Mouse (Mus musculus) layer of hippocampus, adult 11-12 months (tissue): ENCODE measurements at regions not wholly inside any gene's neighbourhood (a gene's known extent, or its start where the extent isn't known, plus 50 kb on each side); places are given as distances from the start of the nearest gene placed in this dataset.

Experiments
- DNase-seq: peaks from one replicate; pipeline ENCODE4 v3.0.0; 2022; ENCODE audit warnings: low spot score

DNA sequence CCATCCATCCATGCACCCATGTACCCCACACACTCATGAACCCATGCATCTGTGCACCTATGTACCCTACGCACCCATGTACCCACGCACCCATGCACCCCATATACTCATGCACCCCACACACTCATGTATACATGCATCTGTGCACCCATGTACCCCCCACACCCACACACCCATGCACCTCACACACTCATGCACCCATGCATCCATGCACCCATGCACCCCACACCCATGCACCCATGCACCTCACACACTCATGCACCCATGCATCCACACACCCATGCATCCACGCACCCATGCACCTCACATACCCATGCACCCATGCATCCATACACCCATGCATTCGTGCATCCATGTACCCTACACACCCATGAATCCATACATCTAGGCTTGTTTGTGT, 63.6 kb downstream of the 4930564D02Rik start:
- no peak for DNase-seq

DNA sequence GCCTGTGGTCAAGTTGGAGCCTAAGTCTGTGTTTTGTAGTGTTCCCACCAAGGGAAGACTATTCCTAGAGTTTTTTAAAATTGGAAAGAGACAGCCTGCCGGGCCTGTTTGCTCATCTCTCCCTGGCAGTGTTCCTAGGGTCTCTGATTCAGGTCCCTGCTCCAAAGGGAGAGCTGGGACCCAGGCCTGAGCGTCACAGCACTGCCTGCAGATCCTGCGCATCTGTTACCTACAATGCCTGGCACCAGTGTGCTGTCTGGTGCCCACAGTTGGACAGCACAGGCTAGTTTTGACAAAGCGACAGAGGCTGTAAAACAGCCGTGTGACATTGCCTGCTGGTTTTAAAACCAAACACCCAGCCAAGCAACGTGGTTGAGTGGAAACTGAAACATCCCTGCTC, 64.4 kb downstream of the 4930564D02Rik start:
- DNase-seq = no peak

DNA sequence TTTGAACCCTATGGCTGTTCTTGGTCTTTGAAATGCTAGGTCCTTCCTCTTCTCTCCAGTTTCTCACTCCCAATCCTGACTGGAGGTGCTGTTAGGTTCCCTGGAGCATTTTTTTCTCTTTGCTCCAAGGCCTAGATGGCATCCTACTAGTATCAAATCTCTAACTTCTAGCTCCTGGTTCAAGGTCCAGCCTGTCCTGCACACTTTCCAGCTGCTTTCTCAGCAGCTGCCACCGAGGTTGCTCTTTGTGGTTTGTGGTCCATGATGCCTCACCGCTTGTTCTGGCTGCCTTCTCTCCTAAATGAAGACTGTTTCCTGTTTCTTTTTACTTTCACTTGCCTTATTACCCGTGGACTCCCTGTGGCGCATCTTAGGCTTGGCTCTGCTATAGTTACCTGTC, 66.4 kb downstream of the 4930564D02Rik start:
- DNase-seq = no peak

DNA sequence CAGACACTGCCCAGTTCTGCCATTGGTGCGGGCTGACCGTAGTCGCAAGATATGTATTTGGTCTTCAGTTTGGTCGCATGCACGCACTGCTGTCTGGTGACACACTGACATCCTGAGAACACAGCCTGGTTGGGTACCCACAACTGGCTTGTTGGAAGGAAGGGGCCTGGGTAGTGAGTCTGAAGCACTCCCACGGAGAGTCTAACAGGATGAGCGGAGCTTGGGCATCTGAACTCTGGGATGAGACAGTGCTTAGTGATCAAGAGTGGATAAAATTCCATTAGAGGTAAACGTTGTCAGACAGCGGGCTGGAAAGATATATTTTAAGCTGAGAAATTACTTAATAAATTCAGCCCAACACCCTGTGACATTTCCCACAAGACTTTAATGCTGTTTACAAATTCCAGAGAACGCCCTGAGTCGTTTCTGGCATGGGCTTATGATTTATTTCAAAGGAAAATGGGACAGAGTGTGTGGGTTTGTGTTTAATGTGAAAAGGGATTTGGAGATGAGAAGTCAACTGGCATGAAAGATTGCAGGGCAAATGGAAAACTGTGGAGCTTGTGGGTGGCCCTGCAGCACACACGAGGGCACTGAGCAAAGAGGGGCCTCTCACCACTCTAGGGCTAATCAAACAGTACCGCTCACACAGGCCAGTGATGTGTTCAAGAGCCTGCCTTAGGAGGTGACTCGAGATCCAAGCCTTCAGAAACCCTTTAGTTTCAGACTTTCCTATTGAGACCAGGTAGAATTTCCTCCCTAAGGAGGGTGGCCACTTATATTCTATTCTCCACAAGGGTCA, 74.7 kb downstream of the 4930564D02Rik start:
- DNase-seq = no peak

DNA sequence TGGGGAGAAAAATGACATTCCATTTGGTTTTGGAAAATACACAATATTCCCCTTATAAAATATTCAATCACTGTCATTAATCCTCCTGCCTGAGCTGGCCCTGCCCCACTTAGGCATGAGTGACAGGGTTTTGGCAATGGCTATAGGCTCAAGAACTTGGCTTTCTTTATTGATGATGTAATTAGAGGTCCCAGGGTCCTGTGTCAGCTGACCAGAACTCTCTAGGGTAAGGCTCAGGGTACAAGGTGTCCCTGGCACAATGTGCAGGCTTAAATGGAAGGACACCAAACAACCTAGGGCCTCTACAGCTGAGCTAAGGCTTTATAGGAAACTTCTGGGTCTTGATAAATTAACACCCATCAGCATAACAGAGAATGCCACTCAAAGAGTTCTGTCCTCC, 76.0 kb downstream of the 4930564D02Rik start:
- no peak for DNase-seq

DNA sequence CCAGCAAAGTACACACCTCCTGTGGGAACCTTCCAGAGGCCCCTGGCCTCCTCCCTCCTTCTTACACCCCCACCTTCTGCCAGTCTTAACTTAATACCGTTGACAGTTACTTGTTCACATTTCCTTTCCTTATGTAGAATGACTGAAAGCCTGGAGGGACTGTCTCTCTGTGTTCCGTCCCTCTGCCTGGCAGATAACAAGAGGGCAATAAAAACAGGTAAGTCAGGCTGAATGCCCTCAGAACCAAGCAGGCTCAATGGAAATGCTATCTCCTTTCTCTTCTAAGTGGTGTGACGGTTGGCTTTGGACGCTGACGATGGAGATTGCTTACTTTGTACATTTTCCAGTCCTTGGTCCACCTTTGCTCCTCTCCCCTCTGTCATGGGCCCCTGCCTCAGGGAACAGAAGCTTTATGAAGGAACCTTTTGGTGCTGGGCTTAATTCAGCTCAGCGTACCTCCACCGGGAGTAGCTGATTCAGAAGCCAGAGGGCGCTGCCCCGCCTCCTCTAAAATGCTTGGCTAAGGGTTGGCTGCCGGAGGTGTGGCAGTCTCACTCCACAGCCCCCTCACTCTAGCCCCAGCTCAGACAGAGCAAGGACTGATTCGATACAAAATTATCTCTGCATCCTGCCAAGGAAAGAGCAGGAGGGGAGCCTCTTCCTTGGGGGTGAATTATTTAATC, 85.0 kb downstream of the 4930564D02Rik start:
- peak; percentile 54 for DNase-seq

DNA sequence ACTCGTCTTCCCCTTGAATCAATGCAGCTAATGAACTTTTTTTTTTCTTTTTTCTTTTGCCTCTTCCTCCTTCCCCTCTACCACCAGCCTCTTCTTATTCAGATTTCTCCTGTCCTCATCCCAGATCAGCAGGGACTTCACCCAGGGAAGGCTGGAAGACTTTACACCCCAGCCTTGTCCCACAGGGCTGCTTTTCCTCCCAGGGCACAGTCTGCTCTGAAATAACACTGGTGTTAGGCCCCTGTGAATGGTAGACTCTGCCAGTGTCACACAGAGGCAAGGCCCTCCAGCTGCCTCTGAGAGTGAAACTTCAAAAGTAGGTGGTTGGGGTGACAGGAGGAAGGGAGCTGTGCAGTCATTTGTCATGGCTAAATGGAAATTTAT, 85.5 kb downstream of the 4930564D02Rik start:
- no peak for DNase-seq

DNA sequence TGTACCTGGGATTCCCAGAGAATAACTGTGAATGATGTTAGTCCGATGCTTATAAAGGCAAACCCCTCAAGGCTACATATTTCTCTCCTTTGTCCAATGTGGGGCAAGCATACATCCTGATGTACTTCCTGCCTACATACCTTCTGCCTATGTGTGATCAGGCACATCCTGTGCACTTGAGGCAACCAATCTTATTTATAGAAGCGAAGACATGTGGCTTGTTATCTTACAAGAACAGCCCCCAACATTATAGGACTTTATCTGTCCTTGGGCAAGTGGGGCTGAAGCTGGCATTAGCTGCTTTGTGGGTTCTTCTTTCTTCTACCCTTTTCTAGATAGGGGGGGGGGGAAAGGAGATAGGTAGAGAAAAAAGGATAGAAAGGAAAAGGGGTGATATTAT, 91.7 kb downstream of the 4930564D02Rik start:
- DNase-seq = no peak

DNA sequence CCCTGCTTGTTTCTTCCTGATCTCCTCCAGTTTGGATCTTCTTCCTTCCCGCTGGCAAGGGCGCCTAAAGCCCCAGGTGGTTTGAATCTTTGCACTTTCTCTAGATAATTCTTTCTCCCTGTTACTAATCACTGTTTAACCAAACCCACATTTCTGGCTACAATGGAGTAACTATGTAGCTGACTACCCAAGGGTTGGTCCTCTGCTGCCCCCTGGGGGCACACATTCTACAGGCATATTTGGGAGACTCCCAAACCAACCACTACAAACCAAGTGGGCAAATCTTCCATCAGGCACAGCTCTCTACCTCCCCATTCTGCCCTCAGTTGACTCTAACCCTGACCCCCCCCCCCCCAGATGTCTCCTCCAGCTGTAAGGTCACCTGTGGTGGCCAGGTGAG, 98.7 kb downstream of the 4930564D02Rik start:
- peak; percentile 82 for DNase-seq

DNA sequence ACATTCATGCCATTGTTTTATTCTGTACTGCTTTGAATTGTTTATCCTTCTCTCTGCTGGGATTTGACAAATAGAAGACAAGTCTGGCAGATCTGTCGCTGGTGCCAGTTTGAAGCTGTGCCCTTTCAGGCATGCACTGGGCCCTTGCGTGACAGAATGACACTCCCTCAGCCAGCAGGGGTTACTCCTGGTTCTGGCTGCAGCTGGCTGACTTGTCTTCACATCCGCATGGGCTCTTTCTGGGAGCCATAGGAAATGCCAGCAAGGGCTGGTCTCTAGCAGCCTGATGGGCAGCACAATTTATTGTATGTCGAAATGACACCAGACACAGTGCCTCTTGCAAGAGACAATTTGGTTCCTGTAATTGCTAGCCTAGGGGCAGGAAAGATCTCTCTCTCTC, 102.5 kb downstream of the 4930564D02Rik start:
- no peak for DNase-seq

DNA sequence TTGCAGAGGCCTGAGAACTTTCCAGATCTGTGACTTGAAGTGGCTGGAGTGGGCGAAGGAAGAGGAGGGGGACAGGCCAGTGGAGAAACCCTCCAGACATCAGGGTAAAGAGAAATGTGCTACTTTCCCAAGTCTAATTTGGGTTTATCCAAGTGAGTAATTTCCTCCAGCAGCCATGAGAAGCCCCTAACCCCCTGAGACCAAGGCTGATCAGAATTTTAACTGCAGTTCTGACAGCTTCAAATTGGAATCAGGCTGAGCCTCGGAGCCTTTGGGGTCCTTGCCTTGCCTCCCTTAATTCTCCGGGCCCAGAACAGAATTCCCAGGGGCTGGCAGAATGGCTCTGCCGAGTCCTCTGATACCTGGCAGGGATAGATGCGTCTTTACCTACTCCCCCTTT, 104.9 kb downstream of the 4930564D02Rik start:
- no peak for DNase-seq

DNA sequence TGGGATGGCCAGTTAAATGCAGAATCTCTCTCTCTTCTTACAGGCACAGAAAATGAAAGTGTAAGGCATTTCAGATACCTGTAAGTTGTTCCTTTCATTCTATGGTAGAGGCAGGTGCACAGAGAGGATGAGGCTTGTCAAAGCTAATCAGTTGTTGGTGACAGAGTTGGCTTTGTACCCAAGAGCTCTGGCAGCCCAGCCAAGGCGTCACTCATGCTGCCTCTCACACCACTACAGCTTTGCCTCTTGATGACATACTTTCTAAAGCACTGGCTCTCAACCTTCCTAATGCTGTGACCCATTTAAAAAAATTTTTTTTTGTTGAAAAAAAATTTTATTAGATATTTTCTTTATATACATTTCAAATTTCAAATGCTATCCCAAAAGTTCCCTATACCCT, 105.4 kb downstream of the 4930564D02Rik start:
- no peak for DNase-seq

DNA sequence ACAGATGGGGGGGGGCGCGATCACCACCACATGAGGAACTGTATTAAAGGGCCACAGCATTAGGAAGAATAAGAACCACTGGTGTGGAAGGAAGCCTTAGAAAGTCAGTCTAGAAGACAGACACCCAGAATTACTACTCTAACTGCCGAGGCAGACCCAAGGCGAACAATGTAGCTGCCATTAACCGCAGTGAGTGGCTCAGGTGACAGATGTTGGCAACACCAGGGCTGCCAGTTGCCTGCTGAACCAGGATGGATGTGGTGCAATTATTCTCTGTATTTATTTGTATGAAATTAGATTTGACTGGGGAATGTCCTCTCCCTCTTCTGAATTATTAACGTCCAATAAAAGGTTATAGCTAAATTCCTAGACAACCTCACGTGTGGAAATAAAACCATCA, 124.7 kb downstream of the 4930564D02Rik start:
- DNase-seq = no peak

DNA sequence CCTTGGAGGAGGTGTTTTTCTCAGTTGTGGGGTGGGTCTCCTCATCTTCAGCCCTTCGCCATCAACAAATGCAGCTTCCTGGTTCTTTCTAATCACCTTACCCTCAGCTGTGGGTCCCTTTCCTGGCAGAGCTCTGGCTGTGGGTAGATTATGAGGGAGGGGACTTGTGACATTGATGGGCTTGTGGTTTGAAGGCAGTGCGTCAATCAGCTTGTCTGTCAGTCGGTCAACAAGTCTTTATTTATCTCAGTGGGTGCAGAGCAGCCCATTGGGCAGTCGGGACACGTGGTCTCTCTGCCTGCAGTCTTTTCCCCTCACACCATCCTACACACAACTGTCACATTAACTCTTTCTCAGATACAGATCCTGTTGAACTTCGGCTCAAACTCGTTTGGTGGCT, 125.2 kb downstream of the 4930564D02Rik start:
- peak; percentile 20 for DNase-seq

DNA sequence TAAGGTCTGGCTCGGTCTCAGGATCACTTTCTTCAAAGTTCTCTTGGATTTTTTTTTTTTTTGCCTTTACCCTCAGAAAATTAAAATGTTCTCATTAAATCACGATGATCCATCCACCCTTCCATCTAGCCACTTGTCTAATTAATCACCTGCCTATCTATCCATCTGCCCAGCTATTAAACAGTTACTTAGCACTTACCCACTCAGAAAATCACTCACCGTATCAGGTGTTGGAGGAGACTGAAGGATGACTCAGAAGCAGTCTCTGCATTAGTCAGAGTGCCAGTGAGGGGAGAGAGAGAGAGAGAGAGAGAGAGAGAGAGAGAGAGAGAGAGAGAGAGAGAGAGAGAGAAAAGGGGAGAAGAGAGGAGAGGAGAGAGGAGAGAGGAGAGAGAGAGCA, 134.1 kb downstream of the 4930564D02Rik start:
- DNase-seq = no peak

DNA sequence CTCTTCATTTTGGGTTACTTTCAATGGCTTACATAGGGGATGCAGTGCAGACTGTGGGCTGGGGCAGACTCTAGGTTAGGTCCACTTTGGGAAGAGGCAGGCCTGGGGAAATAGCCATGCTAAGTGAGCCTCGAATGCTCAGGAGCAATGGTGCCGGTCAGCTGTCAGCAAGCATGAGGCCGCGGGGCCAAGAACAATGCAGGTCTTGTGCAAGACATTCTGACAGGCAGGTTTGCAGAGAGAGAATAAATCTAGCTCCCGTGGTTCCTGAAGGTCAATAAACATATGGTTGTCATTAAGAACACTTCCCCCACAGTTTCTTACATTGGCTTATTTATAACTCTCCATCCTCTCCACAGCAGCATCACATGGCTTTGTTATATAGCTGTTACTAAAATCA, 142.5 kb downstream of the 4930564D02Rik start:
- DNase-seq = no peak

DNA sequence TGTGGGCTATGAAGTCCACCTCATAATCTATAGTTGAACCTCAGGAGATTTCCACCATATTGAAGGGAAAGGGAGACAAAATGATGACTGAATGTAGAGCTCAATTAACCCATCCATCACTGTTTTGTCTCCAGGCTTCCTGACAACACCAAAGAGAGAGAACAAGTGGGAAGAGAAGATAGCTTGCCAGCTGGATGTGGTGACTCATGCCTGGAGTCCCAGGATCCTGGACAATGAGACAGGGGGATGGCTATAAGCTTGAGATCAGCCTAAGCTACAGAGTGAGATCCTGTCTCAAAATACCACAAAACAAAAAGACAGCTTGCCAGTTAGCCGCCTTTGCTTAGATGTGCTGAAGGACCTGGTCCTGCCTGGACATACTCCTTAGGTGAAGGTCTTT, 144.4 kb downstream of the 4930564D02Rik start:
- no peak for DNase-seq

DNA sequence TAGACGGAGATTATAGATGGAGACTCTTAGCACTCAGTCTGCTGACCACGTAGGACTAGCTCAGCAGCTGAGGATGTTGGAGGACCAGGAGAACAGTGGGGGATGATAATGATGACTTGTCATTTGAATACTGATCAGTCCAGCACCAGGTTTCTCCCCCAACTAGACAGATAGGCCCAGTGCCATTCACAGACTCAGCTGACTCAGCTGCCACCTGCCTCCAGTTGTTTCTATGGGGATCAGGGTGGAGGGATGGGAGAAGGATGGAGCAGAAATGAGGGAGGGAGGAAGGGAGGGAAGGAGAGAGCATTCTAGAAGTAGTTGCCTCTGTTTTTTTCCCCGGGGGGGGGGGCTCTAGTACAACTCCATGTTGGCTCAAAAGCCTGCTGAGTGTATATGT, 145.1 kb downstream of the 4930564D02Rik start:
- no peak for DNase-seq

DNA sequence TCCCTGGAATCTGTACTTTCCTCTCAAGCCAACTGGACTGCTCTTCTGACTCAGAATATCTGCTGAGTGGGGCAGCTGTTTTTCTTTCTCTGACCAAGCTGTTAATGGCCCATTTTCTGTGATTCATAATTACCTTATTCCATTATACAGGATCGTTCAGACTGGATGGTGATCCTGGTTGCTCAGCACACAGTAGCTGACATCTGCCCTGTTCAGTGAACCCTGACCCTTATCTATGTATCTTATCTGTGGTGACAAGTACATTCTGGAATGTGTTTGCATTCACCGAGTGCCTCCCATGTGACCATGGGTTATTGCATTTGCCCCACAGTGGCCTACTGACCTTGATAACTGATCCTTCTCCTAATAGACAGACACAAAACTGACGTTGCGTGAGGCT, 148.2 kb downstream of the 4930564D02Rik start:
- no peak for DNase-seq

DNA sequence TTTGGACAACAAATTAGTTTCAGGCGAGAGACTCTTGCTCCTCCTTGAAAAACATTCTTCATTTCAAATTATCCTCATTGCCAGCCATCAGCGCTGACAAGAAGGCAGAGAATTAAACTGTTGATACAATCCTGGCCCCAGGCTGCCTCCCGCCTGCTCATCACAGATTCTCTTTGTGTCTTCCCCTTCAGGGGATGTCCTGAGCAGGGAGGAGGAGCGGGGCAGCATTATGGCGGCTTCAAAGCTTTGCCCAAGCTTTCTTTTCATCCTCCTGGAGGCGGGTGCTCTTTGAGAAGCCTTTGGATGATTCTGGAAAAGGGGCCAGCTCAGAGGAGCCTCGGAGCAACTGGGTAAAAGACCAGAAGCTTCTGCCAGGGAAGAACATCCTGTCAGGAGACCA, 149.1 kb downstream of the 4930564D02Rik start:
- no peak for DNase-seq

DNA sequence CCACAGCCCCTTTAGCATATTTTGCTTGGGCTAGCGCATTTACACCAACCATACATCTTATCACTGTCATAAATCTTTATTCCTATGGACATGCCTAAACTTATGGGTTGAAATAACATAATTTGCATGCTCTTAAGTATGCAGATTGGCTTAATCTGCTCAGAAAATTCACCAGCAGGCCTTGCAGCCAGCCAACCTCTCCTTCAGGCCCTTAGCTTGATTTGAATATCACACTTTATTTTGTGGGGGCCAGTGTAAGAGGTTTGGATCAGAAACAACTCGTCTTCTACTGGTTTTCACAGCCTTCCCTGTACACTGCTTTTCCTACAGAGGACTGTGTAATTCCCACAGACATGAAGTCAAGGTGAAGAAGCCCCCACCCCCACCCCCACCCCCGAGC, 153.0 kb downstream of the 4930564D02Rik start:
- no peak for DNase-seq

DNA sequence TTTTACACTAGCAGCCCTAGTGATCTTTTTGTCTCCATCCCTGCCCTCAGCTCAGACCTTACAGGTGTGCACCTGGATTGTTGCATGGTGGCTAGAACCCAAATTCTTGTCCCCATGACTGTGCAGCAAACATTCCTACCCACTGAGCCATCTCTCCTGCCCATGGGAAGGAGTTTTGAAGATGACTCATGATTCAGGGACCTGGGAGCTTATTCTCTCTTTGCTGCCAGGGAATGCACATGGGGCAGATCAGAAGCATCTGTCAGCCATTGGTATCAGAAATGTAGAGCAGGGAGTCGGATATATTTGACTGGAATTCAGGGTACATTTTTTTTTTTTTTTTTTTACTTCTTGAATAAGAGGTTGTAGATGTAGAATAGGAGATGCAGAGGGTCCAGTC, 154.0 kb downstream of the 4930564D02Rik start:
- no peak for DNase-seq

DNA sequence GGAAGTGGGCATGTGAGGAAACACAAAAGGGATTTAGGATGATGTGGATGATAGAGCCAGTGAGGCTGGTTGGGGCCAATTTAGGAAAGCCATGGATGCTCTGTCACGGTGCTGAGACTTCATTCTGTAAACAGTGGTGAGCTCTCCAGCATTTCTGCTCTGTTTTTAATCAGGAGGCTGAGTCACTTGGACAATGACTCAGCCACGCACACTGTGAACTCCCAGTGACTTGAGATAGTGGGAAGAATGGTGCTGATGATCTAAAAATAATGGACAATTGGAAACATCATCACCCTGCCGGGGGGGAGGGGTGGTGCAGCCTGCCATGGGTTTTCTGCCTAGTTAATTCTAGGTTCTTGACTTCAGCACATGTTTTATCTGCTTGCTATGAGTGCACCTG, 156.3 kb downstream of the 4930564D02Rik start:
- DNase-seq = no peak

DNA sequence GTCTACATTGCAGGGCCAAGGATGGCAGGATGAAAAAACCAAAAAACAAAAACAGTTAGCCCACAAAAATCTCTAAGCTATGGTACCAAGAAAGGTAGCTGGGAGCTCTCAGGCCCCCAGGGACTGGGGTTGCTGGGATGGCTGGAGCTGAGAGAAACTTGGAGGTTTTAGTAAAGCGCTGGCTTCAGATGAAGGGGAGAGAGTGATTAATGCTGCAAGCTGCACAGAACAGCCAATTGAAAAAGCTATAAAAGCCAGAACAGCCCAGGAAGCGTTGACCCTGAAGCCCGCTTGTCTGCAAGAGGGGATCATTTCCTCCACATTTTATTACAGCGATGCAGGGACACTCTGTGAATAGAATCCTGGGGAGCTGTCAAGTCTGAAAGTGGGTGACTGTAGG, 157.0 kb downstream of the 4930564D02Rik start:
- no peak for DNase-seq
